8 mouse cellular contexts compared by ENCODE assay signal in the genomic region with DNA sequence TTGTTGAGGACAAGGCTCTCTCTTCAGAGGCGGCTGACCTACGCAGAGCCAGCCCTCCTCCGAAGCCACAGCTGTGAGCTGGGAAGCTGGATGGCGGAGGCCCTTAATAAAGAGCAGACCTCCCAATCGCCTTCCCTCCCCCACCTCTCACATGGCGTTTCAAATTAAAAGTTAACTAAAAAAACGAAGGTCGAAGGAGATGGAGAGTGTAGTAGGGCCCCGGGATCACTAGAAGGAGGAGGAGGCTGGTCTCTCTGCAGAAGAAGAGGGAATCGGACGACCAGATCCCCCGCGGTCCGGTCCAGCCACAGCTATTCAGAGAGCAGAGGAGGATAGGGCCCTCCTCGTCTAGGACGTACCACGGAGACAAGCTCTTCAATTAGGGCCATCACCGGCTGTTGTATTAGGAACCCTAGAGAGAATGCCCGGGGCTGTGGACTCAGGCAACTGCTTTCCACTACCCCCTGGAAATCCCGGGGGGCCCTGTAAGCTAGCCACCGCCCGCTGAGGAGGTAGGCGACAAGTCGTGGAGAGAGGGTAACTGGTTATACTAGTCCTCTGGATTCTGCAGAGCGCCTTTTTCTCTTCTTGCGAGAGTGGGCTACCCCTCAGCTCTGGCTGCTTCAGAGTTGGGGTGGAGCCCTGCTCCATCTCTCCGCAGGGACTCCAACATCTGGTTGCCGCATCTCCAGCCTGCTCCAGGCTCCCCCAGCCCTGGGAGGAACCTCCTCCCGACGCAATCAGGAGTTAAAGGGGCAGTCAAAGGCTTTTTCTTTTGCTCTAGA. TPM values are rescaled to one million over a fixed set of nuclear protein-coding genes. Genes with fewer than 3 reads are reported as not detected.
DNase-seq lines count a peak whose midpoint lies in the region; ATAC-seq lines count a peak whose summit lies in the region.

No protein-coding gene starts in this region.

- no peak overlapping the region for H3K4me2 ChIP-seq in forebrain, embryonic 16.5 days (ENCODE audit: low read length)

- H3K4me3 ChIP-seq in forebrain, embryonic 10.5 days = peak overlapping the region; percentile 59
- H3K4me3 ChIP-seq in forebrain, embryonic 16.5 days (replicated peaks; ENCODE audit: low read length) = no peak overlapping the region
- peak overlapping the region; percentile 60 for H3K4me3 ChIP-seq in hindbrain, embryonic 10.5 days

- DNase-seq in forebrain, embryonic 10.5 days (ENCODE audit: extremely low spot score, low spot score) = peak; percentile 64
- peak; percentile 87 for DNase-seq in forelimb bud, embryonic 11.5 days (ENCODE audit: low read depth, low spot score)
- DNase-seq in hindbrain, embryonic 10.5 days (ENCODE audit: low spot score) = peak; percentile 70
- DNase-seq in liver = peak; percentile 21
- peak; percentile 61 for DNase-seq in testis, postnatal 10 days (ENCODE audit: low spot score)
- no peak for DNase-seq in cerebellum, adult 18-20 months
- DNase-seq in layer of hippocampus, adult 18-20 months (ENCODE audit: low spot score in 2 of 2) = no peak

- H3K36me3 ChIP-seq in forebrain, embryonic 10.5 days (replicated peaks) = no peaks in the 10 kb centered on the region
- no peaks in the 10 kb centered on the region for H3K36me3 ChIP-seq in forebrain, embryonic 16.5 days (ENCODE audit: control insufficient read depth, insufficient read depth)
- no peaks in the 10 kb centered on the region for H3K36me3 ChIP-seq in hindbrain, embryonic 10.5 days

- ATAC-seq in forebrain, embryonic 16.5 days = no peak

- H3K27me3 ChIP-seq in forebrain, embryonic 10.5 days (ENCODE audit: poor library complexity, severe bottlenecking) = peaks cover 100% of the 10 kb centered on the region
- H3K27me3 ChIP-seq in forebrain, embryonic 16.5 days (replicated peaks; ENCODE audit: control insufficient read depth, insufficient read depth, low read length) = peaks cover 60% of the 10 kb centered on the region
- H3K27me3 ChIP-seq in hindbrain, embryonic 10.5 days (ENCODE audit: insufficient read depth, poor library complexity, severe bottlenecking) = peaks cover 100% of the 10 kb centered on the region

- WGBS in forebrain, embryonic 10.5 days = under 1% methylated on average over 30 of the region's 30 CpGs
- WGBS in forebrain, embryonic 16.5 days = 4% methylated on average over 30 of the region's 30 CpGs
- WGBS in hindbrain, embryonic 10.5 days = under 1% methylated on average over 30 of the region's 30 CpGs

- peak overlapping the region; percentile 87 for H3K27ac ChIP-seq in forebrain, embryonic 10.5 days
- H3K27ac ChIP-seq in forebrain, embryonic 16.5 days (ENCODE audit: low read length) = no peak overlapping the region
- peak overlapping the region; percentile 68 for H3K27ac ChIP-seq in hindbrain, embryonic 10.5 days

- no peaks in the 10 kb centered on the region for H3K9me3 ChIP-seq in forebrain, embryonic 10.5 days
- H3K9me3 ChIP-seq in forebrain, embryonic 16.5 days (ENCODE audit: control insufficient read depth, low read length) = no peaks in the 10 kb centered on the region
- no peaks in the 10 kb centered on the region for H3K9me3 ChIP-seq in hindbrain, embryonic 10.5 days

- H3K4me1 ChIP-seq in forebrain, embryonic 10.5 days = peaks cover 60% of the 10 kb centered on the region
- H3K4me1 ChIP-seq in forebrain, embryonic 16.5 days (replicated peaks; ENCODE audit: control insufficient read depth, insufficient read depth, low read length) = peaks cover 32% of the 10 kb centered on the region
- H3K4me1 ChIP-seq in hindbrain, embryonic 10.5 days (replicated peaks) = peaks cover 44% of the 10 kb centered on the region

- no peak overlapping the region for H3K9ac ChIP-seq in forebrain, embryonic 16.5 days (replicated peaks; ENCODE audit: low read depth, low read length)

RNA-seq across cellular contexts. Expression of gene Pdgfra, which starts 3.6 kb away (rescaled TPM):
- polyA plus RNA-seq in forebrain, embryonic 10.5 days (2016; fragmentation: Nextera tagmentation; extraction: Ambion mirVana) = 20.2 and 23.5 TPM in 2 replicates
- polyA plus RNA-seq in forebrain, embryonic 16.5 days (2015; fragmentation: Nextera tagmentation; extraction: Ambion mirVana) = 11.3 and 12.1 TPM in 2 replicates
- 20.4 and 23.3 TPM in 2 replicates for polyA plus RNA-seq in hindbrain, embryonic 10.5 days (2016; fragmentation: Nextera tagmentation; extraction: Ambion mirVana)
- 10 to 100 TPM; 31.8 to 33.5 TPM for total RNA-seq in layer of hippocampus, adult 18-20 months (2021)

Comparison
In these comparisons a context has a peak if more than half of its experiments do, and no peak if none do; other contexts are left out.
1. DNase-seq: peak in forebrain, embryonic 10.5 days (single experiment), forelimb bud, embryonic 11.5 days (single experiment), hindbrain, embryonic 10.5 days (single experiment), liver (single experiment) and testis, postnatal 10 days (single experiment); none in cerebellum, adult 18-20 months (0 of 2) and layer of hippocampus, adult 18-20 months (0 of 2).